Mouse (Mus musculus) lung, embryonic 16.5 days (tissue): ENCODE measurements at regions not wholly inside any gene's neighbourhood (a gene's known extent, or its start where the extent isn't known, plus 50 kb on each side); places are given as distances from the start of the nearest gene placed in this dataset.
A peak's percentile ranks its signal among the peaks of the same experiment; 100 is the strongest.

Experiments used
- ATAC-seq: fragments of 200-750 bp; cut with Nextera tagmentation; 2 replicates; pipeline ENCODE4 v1.8.0; 2017; ENCODE audit warnings: low read depth, mild to moderate bottlenecking, moderate library complexity
- H3K27ac ChIP-seq: fragments of 300-500 bp; sonication (generic); 2 replicates; pipeline ENCODE4 v1.5.1; 2014; ENCODE audit warnings: mild to moderate bottlenecking, control low read depth, low read length
- H3K27me3 ChIP-seq: fragments of 300-500 bp; sonication (generic); 2 replicates; pipeline ENCODE4 v1.6.1; 2014; ENCODE audit warnings: low read depth, low read length, mixed read lengths; ENCODE audit not compliant: control insufficient read depth, insufficient read depth
- H3K36me3 ChIP-seq: fragments of 300-500 bp; sonication (generic); 2 replicates; pipeline ENCODE4 v1.6.1; 2014; ENCODE audit warnings: low read length; ENCODE audit not compliant: control insufficient read depth, insufficient read depth
- H3K4me1 ChIP-seq: fragments of 300-500 bp; sonication (generic); replicated peaks from 2 replicates; pipeline ENCODE4 v1.6.1; 2014; ENCODE audit warnings: low read length, mixed read lengths; ENCODE audit not compliant: control insufficient read depth, insufficient read depth
- H3K4me2 ChIP-seq: fragments of 300-500 bp; sonication (generic); 2 replicates; pipeline ENCODE4 v1.6.1; 2014; ENCODE audit warnings: low read depth, low read length, control low read depth
- H3K4me3 ChIP-seq: fragments of 300-500 bp; sonication (generic); 2 replicates; pipeline ENCODE4 v1.5.1; 2014; ENCODE audit warnings: mild to moderate bottlenecking, low read length, control low read depth
- H3K9ac ChIP-seq: fragments of 300-500 bp; sonication (generic); 2 replicates; pipeline ENCODE4 v1.6.1; 2014; ENCODE audit warnings: low read length, control low read depth
- H3K9me3 ChIP-seq: fragments of 300-500 bp; sonication (generic); 2 replicates; pipeline ENCODE4 v1.6.1; 2016; ENCODE audit warnings: low read length; ENCODE audit not compliant: control insufficient read depth
- WGBS: fragments of 180-500 bp; shearing (Covaris S2); extraction: QIAGEN DNeasy Blood & Tissue Kit; methylation state at CpG from one replicate; pipeline ENCODE4 v1.1.7; 2014; 5-methylcytosine and 5-hydroxymethylcytosine counted together

- no peak overlapping the region for H3K4me2 ChIP-seq
- no peak overlapping the region for H3K9ac ChIP-seq
- H3K36me3 ChIP-seq, result no peaks in the 10 kb centered on the region
- WGBS, result 84% methylated on average over 1 of the region's 1 CpGs
- H3K4me1 ChIP-seq, result peaks cover 6% of the 10 kb centered on the region; the same call in 1 of the 2 replicates
- no peaks in the 10 kb centered on the region for H3K27me3 ChIP-seq
- ATAC-seq, result no peak
- H3K27ac ChIP-seq, result no peak overlapping the region
- H3K9me3 ChIP-seq, result no peaks in the 10 kb centered on the region
- no peak overlapping the region for H3K4me3 ChIP-seq
Observed at GRCm38 (mm10) chr16:55522283-55522682, 224.5 kb upstream of the Zpld1 start.

DNA sequence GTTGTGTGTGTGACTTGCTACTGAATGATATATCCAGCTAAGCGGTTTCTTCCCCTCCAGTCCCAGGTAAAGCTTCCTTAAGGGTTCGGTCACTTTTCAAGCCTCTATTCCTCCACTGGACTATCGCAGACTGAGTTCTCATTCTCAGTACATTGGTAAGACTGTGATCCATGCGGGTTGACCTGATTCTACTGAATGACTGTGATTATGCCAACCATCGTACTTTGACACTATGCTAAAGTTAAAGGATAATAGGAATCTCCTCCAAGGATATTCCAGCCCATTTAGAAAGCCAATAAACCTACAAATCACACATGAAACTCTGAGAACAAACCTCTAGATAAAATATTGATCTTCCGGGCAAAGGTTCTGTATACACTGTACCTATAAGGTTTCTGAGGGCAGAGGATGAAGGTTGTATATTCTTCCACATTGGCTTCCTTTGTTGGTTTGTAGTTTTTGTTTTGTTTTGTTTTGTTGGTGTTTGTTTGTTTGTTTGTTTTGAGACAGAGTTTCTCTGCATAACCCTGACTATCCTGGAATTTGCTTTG lies 223.7 kb upstream of the Zpld1 start:
- H3K4me1 ChIP-seq, result peaks cover 4% of the 10 kb centered on the region; the same call in 1 of the 2 replicates
- ATAC-seq, result no peak
- H3K9ac ChIP-seq, result no peak overlapping the region
- H3K4me2 ChIP-seq, result no peak overlapping the region
- no peak overlapping the region for H3K4me3 ChIP-seq
- H3K27ac ChIP-seq, result no peak overlapping the region
- H3K27me3 ChIP-seq, result no peaks in the 10 kb centered on the region
- H3K36me3 ChIP-seq, result no peaks in the 10 kb centered on the region
- 93% methylated on average over 6 of the region's 6 CpGs for WGBS
- no peaks in the 10 kb centered on the region for H3K9me3 ChIP-seq

DNA sequence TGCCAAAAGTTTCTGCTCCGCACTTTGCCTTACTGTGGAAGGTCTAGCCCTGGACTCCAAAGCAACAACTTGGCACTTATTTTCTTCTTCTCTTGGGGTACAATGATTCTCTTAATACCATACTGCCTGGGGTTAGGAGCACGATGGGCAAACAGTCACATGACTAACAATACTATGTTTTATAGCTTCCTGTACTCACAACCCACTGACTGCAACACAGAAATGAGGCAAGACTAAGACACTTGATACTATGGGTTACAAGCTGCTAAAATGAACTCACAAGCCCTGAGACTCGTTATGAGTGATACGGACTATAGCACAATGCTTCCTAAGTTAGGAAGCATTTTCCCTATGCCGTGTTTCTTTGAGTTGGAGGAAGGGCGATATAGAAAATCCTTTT lies 222.3 kb upstream of the Zpld1 start:
- H3K9ac ChIP-seq, result no peak overlapping the region
- H3K4me1 ChIP-seq, result no peaks in the 10 kb centered on the region
- 82% methylated on average over 6 of the region's 6 CpGs for WGBS
- no peak overlapping the region for H3K4me2 ChIP-seq
- no peaks in the 10 kb centered on the region for H3K36me3 ChIP-seq
- H3K9me3 ChIP-seq, result no peaks in the 10 kb centered on the region
- no peaks in the 10 kb centered on the region for H3K27me3 ChIP-seq
- H3K4me3 ChIP-seq, result no peak overlapping the region
- ATAC-seq, result no peak
- H3K27ac ChIP-seq, result no peak overlapping the region

- WGBS, result 70% methylated on average over 1 of the region's 1 CpGs
- H3K9ac ChIP-seq, result no peak overlapping the region
- no peaks in the 10 kb centered on the region for H3K27me3 ChIP-seq
- no peaks in the 10 kb centered on the region for H3K4me1 ChIP-seq
- H3K4me3 ChIP-seq, result no peak overlapping the region
- H3K27ac ChIP-seq, result no peak overlapping the region
- 0 out of 2 replicates have a peak, but pooled peaks have one; percentile 42 for ATAC-seq
- no peaks in the 10 kb centered on the region for H3K36me3 ChIP-seq
- H3K9me3 ChIP-seq, result no peaks in the 10 kb centered on the region
- no peak overlapping the region for H3K4me2 ChIP-seq
Observed at GRCm38 (mm10) chr16:55519646-55520045, 221.9 kb upstream of the Zpld1 start.

GRCm38 (mm10) chr16:55516994-55517393 lies 219.2 kb upstream of the Zpld1 start:
- no peak for ATAC-seq
- H3K4me3 ChIP-seq, result no peak overlapping the region
- H3K4me1 ChIP-seq, result no peaks in the 10 kb centered on the region
- WGBS, result 65% methylated on average over 4 of the region's 4 CpGs
- no peaks in the 10 kb centered on the region for H3K36me3 ChIP-seq
- no peak overlapping the region for H3K27ac ChIP-seq
- no peaks in the 10 kb centered on the region for H3K9me3 ChIP-seq
- no peaks in the 10 kb centered on the region for H3K27me3 ChIP-seq
- H3K9ac ChIP-seq, result no peak overlapping the region
- H3K4me2 ChIP-seq, result no peak overlapping the region

DNA sequence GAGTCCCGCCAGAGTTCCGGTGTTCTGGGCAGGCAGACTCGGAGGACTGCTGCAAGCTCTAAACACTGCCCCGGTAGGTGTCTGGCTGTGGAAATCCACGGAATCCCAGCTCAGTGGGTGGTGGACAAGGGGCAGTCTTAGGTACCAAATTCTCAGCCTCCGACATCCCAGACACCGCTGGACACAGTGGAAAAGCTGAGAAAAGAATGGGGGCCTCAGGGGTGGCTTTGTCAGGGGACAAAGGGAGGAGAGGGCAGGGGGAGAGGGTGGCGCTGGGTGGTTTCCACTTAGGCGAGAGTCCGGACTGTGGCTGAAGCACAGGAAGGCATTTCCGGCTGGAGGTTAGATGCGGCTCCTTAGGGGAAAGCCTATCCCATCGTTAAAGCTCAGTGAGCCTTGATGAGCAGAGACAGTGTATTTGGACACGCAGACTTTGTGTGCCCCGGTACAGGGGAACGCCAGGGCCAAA lies 217.5 kb upstream of the Zpld1 start:
- no peak overlapping the region for H3K9ac ChIP-seq
- H3K36me3 ChIP-seq, result no peaks in the 10 kb centered on the region
- WGBS, result 66% methylated on average over 16 of the region's 16 CpGs
- no peak overlapping the region for H3K4me3 ChIP-seq
- H3K4me1 ChIP-seq, result no peaks in the 10 kb centered on the region
- H3K27me3 ChIP-seq, result no peaks in the 10 kb centered on the region
- ATAC-seq, result no peak
- H3K9me3 ChIP-seq, result no peaks in the 10 kb centered on the region
- H3K27ac ChIP-seq, result no peak overlapping the region
- no peak overlapping the region for H3K4me2 ChIP-seq

DNA sequence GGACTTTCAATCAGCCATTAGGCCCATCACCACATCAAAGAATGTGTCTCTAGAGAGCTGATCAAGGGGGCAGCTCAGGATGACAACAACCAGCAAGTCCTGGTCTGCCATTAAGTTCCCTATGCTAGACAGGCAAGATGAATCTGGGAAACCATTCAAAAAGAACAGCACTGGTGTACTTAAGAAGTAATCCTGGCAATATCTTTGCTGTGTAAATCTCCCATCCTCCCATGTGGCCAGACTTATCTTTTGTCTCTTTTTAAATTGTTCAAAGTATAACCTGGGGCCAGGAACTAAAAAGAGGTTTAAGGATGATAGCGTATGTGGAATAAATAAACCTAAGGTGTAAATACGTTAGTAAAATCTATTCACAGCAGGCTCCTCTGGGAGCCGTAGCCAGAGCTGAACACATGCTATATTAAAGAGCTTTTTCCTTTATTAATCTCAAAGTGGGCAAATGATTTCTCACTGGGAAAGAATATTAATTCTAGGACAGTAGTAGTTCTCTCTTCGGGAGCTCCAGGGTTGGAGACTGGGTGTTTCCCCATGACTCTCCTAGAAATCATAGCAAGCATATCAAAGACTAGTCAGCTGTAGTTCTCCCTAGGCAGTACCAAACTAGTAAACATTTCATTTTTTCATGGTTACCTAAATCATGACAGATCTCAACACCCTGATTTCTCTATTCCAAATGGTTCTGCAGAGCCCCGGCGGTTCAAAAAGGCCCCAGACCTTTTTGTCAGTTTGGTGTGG lies 216.8 kb upstream of the Zpld1 start:
- no peak overlapping the region for H3K9ac ChIP-seq
- no peak overlapping the region for H3K27ac ChIP-seq
- H3K4me2 ChIP-seq, result no peak overlapping the region
- H3K4me1 ChIP-seq, result no peaks in the 10 kb centered on the region
- no peaks in the 10 kb centered on the region for H3K9me3 ChIP-seq
- no peak for ATAC-seq
- 84% methylated on average over 6 of the region's 6 CpGs for WGBS
- no peak overlapping the region for H3K4me3 ChIP-seq
- no peaks in the 10 kb centered on the region for H3K27me3 ChIP-seq
- H3K36me3 ChIP-seq, result no peaks in the 10 kb centered on the region

GRCm38 (mm10) chr16:55504796-55505413 lies 207.1 kb upstream of the Zpld1 start:
- no peak overlapping the region for H3K9ac ChIP-seq
- H3K36me3 ChIP-seq, result no peaks in the 10 kb centered on the region
- peak; percentile 56; the same call in 1 of the 2 replicates for ATAC-seq
- 0 out of 2 replicates have a peak overlapping the region, but pooled peaks have one; percentile 10 for H3K27ac ChIP-seq
- H3K9me3 ChIP-seq, result no peaks in the 10 kb centered on the region
- no peaks in the 10 kb centered on the region for H3K27me3 ChIP-seq
- WGBS, result 33% methylated on average over 6 of the region's 6 CpGs
- H3K4me3 ChIP-seq, result no peak overlapping the region
- peaks cover 4% of the 10 kb centered on the region; the same call in 1 of the 2 replicates for H3K4me1 ChIP-seq
- H3K4me2 ChIP-seq, result no peak overlapping the region

DNA sequence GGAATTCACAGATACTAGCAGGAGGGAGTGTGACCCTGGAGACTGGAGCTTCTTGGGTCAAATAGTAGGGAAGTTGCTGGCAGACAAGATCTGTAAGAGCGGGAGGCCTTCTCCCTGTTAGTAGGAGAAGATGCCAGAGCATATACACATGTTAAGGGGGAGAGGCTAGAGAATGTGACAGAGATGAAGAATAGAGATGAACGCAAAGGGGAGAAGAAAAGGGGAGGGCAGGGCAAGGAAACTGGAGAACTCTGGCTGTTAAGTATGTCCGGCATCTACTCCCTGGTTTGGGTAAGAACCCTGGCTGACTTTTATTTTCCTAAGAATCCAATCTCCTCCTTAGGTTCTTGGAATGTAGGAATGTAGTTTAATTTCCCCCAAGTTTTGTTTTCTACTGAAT lies 206.5 kb upstream of the Zpld1 start:
- Histone ChIP-seq H3K36me3 (no peaks in the 10 kb centered on the region), H3K27ac (no peak overlapping the region), H3K4me3 (no peak overlapping the region), H3K9me3 (no peaks in the 10 kb centered on the region), H3K4me2 (no peak overlapping the region), H3K4me1 (peaks cover 4% of the 10 kb centered on the region; the same call in 1 of the 2 replicates), H3K27me3 (no peaks in the 10 kb centered on the region), H3K9ac (no peak overlapping the region)
- ATAC-seq, result 0 out of 2 replicates have a peak, but pooled peaks have one; percentile 26
- 47% methylated on average over 3 of the region's 3 CpGs for WGBS
